Mouse (Mus musculus) heart, postnatal 0 days (tissue): Measurements from ENCODE around the gene Brsk1. TPM values are rescaled to one million over a fixed set of nuclear protein-coding genes. Genes with fewer than 3 reads are reported as not detected.

Experiments used
- ATAC-seq: fragments of 200-750 bp; cut with Nextera tagmentation; 2 replicates; pipeline ENCODE4 v1.8.0; 2017; ENCODE audit warnings: low read depth, moderate number of reproducible peaks, moderate library complexity; ENCODE audit not compliant: insufficient read depth
- DNase-seq: peaks from one replicate; pipeline ENCODE4 v3.0.0-alpha.2; 2016; ENCODE audit warnings: low spot score
- H3K27ac ChIP-seq: fragments of 300-500 bp; sonication (generic); 2 replicates; pipeline ENCODE4 v1.5.1; 2014; ENCODE audit warnings: low read depth, mild to moderate bottlenecking
- H3K27me3 ChIP-seq: fragments of 300-500 bp; sonication (generic); 2 replicates; pipeline ENCODE4 v1.6.1; 2014; ENCODE audit warnings: low read length, mixed read lengths; ENCODE audit not compliant: control insufficient read depth, insufficient read depth
- H3K36me3 ChIP-seq: fragments of 300-500 bp; sonication (generic); replicated peaks from 2 replicates; pipeline ENCODE4 v1.6.1; 2014; ENCODE audit warnings: low read length, mixed read lengths; ENCODE audit not compliant: control insufficient read depth, insufficient read depth
- H3K4me1 ChIP-seq: fragments of 300-500 bp; sonication (generic); 2 replicates; pipeline ENCODE4 v1.6.1; 2014; ENCODE audit warnings: antibody characterized with exemption; ENCODE audit not compliant: control insufficient read depth, insufficient read depth
- H3K4me2 ChIP-seq: fragments of 300-500 bp; sonication (generic); 2 replicates; pipeline ENCODE4 v1.6.1; 2014; ENCODE audit warnings: low read depth, mild to moderate bottlenecking, low read length, moderate library complexity
- H3K4me3 ChIP-seq: fragments of 300-500 bp; sonication (generic); 2 replicates; pipeline ENCODE4 v1.5.1; 2014; ENCODE audit warnings: low read depth, low read length
- H3K9ac ChIP-seq: fragments of 300-500 bp; sonication (generic); replicated peaks from 2 replicates; pipeline ENCODE4 v1.6.1; 2014; ENCODE audit warnings: low read depth, low read length, mixed read lengths
- H3K9me3 ChIP-seq: fragments of 300-500 bp; sonication (generic); replicated peaks from 2 replicates; pipeline ENCODE4 v1.6.1; 2016; ENCODE audit warnings: low read length; ENCODE audit not compliant: control insufficient read depth
- CTCF ChIP-seq: IDR thresholded peaks from 2 replicates; pipeline ENCODE4 v1.5.1; 2016; ENCODE audit warnings: antibody characterized with exemption, control low read depth, low read depth
- EP300 ChIP-seq: IDR thresholded peaks from 2 replicates; pipeline ENCODE4 v1.6.1; 2016; ENCODE audit warnings: antibody characterized with exemption, low read depth
- WGBS: fragments of 180-500 bp; shearing (Covaris S2); extraction: QIAGEN DNeasy Blood & Tissue Kit; methylation state at CpG from one replicate; pipeline ENCODE4 v1.1.7; 2014; 5-methylcytosine and 5-hydroxymethylcytosine counted together
- polyA plus RNA-seq: library from polyadenylated mRNA; unstranded; fragments of >200 nt; fragmentation: Nextera tagmentation; extraction: Ambion mirVana; gene quantifications from 2 replicates; pipeline ENCODE4 v1.2.1, GENCODE M21; 2015
- total RNA-seq: library from RNA; depleted of rRNA; stranded (reverse); fragments of >200 nt; gene quantifications from 2 replicates; pipeline ENCODE4 v1.2.3, GENCODE M21; 2014; ENCODE audit warnings: low replicate concordance

Gene Brsk1
- total and polyA plus RNA-seq, 2 experiments from 2014 or later: 0.36 to 10.9 TPM

DNA sequence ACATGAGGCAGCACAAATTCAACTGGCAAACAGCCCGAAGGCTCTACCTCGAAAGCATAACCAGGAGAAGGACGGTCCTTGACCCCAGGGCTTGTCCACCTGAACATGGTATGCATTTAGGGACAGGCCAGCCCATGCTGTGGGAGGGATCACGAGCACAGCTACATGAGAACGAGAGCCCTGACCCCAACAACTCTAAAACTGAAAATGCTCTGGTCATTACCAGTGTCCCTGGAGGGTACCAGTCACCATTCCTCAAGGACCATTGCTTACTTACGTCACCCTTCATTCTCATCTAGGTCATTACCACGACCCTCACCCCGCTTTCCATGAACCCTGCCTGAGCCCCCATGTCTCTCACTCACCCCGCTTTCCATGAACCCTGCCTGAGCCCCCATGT, 21.2 kb upstream of the Brsk1 start:
- Histone ChIP-seq H3K9me3 (no peaks in the 10 kb centered on the region), H3K27me3 (no peaks in the 10 kb centered on the region), H3K4me1 (peaks cover 6% of the 10 kb centered on the region; the same call in 1 of the 2 replicates), H3K9ac (no peak overlapping the region), H3K4me3 (no peak overlapping the region), H3K4me2 (no peak overlapping the region), H3K36me3 (peaks cover 55% of the 10 kb centered on the region), H3K27ac (no peak overlapping the region)
- DNase-seq (no peak), ATAC-seq (no peak)
- TF ChIP-seq EP300: no peak
- TF ChIP-seq CTCF: no peak
- 94% methylated on average over 9 of the region's 9 CpGs for WGBS

DNA sequence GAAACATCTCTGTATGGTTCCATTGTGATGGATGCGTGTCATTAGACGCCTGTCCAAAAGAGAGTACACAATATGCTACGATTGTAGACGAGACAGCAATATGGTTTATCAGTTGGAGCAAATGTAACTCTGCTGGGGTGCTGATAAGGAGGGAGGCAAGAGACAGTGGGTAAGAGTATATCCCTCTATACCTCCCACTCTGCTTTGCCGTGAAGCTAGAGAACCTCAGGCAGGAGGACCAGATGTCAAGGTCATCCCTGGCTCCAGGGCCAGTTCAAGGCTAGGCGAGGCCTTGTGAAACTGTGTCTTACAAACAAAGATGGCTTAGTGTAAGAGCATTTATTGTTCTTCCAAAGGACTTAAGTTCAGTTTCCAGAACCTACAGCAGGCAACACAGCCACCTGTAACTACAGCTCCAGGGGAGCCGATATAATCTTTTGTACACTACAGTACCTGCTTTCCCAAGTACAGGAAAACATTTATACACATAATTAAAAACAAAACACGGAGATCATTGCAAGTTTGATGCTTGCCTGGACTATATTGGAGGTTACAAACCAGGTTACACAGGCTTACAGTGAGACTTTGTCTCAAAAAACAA, 19.6 kb upstream of the Brsk1 start:
- no peaks in the 10 kb centered on the region for H3K27me3 ChIP-seq
- peaks cover 64% of the 10 kb centered on the region for H3K36me3 ChIP-seq
- H3K4me2 ChIP-seq: no peak overlapping the region
- no peaks in the 10 kb centered on the region for H3K9me3 ChIP-seq
- no peak overlapping the region for H3K27ac ChIP-seq
- no peak overlapping the region for H3K4me3 ChIP-seq
- 82% methylated on average over 8 of the region's 8 CpGs for WGBS
- no peak overlapping the region for H3K9ac ChIP-seq
- ATAC-seq (no peak), DNase-seq (no peak)
- H3K4me1 ChIP-seq: peaks cover 6% of the 10 kb centered on the region; the same call in 1 of the 2 replicates
- TF ChIP-seq CTCF (no peak), EP300 (no peak)

DNA sequence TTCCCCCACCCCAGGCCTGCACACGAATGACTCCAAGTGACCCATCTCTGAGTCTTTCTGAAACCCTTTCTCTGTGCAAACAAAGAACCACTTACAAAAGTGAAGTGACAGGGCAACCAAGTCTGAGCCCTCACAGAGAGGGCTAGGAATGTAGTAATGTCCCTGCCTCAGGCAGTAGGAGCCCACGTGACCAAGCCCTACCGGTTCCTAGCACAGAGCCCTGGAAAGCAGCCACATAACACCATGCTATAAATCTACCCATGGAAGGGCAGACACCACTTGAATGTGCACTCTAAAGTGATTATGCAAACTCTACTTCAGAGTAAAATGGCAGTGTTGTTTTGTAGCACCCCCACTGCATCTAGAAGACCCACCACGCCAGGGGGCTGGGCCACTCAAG, 18.4 kb upstream of the Brsk1 start:
- ATAC-seq: peak; percentile 91
- TF ChIP-seq CTCF (no peak), EP300 (no peak)
- peak overlapping the region; percentile 81 for H3K27ac ChIP-seq

DNA sequence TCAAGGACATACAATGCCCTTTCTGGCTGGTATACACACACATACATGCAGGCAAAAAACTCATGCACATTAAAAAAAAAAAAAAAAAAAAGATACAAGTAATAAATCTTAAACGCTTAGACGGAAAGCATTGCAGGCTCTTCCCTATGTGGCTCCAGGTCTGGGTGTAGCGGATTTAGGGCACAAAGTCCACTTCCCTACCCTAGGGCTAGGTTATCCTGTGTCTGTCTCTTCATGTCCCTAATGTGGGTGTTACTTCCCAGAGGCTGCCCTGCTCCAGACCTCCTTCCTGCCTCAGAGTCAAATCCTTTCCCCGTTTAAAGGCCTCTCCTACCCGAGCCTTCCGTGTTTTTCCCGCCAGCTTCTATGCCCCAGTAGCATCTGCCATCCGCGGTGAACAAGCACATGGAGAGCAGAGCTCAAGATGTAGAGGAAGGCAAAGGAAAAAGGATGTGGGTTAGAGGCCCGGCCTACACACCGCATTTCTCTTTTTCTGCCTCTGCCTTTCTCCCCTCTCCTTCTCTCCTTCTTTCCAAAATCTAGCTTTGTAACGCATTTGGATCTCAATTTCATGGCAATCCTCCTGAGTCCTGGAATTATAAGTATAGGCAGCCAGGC, 16.2 kb upstream of the Brsk1 start:
- Histone ChIP-seq H3K4me2 (no peak overlapping the region), H3K4me1 (peaks cover 6% of the 10 kb centered on the region; the same call in 1 of the 2 replicates), H3K9me3 (no peaks in the 10 kb centered on the region), H3K4me3 (no peak overlapping the region), H3K27ac (no peak overlapping the region), H3K27me3 (no peaks in the 10 kb centered on the region), H3K36me3 (peaks cover 68% of the 10 kb centered on the region), H3K9ac (no peak overlapping the region)
- TF ChIP-seq CTCF (no peak), EP300 (no peak)
- no peak for ATAC-seq
- 87% methylated on average over 12 of the region's 12 CpGs for WGBS
- DNase-seq: no peak

More for the DNA sequence above, 18.4 kb upstream of the Brsk1 start:
- no peaks in the 10 kb centered on the region for H3K9me3 ChIP-seq
- H3K27me3 ChIP-seq: no peaks in the 10 kb centered on the region
- WGBS: 59% methylated on average over 4 of the region's 4 CpGs
- no peak overlapping the region for H3K4me3 ChIP-seq
- DNase-seq: peak; percentile 69
- peaks cover 64% of the 10 kb centered on the region for H3K36me3 ChIP-seq
- H3K4me2 ChIP-seq: no peak overlapping the region
- H3K9ac ChIP-seq: no peak overlapping the region
- H3K4me1 ChIP-seq: peaks cover 6% of the 10 kb centered on the region; the same call in 1 of the 2 replicates

DNA sequence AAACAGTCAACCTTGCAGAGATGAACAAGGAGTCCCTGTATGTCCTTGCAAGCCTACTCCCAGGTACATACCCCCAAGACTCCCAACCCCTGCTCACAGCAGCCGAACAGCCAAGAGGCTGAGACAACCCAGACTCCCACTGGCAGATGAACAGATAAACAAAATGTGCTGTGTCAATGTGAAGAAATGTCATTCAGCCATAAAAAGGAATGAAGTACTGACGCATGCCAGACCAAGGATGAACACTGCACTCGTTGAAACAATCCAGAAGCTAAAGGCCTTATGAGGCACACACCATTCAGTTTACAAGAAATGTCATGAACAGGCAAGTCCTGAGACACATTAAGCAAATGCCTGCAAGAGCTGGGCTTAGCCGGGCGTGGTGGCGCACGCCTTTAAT, 15.2 kb upstream of the Brsk1 start:
- Histone ChIP-seq H3K9ac (no peak overlapping the region), H3K36me3 (peaks cover 61% of the 10 kb centered on the region), H3K9me3 (no peaks in the 10 kb centered on the region), H3K4me2 (no peak overlapping the region), H3K4me1 (peaks cover 6% of the 10 kb centered on the region; the same call in 1 of the 2 replicates), H3K27me3 (no peaks in the 10 kb centered on the region), H3K27ac (no peak overlapping the region), H3K4me3 (no peak overlapping the region)
- no peak for ATAC-seq
- TF ChIP-seq CTCF (no peak), EP300 (no peak)
- 75% methylated on average over 7 of the region's 7 CpGs for WGBS
- no peak for DNase-seq

DNA sequence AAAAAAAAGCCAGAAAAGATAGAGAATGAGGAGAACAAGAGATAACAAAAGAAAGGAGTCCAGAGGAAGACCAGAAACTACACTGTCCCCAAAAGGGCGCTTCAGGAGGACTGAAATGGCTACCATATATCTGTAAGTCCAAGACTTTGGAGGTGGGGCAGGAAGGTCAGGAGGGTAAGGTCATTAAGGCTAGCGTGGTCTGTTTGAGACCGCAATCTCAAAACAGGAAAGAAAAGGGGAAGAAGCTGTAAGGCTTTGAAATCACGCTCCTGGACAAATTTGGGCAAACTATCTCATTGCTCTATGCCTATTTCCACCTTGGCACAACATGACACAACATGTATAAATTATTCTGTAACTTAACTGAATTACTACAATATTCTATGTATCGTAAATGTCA, 7.1 kb upstream of the Brsk1 start:
- Histone ChIP-seq H3K27me3 (no peaks in the 10 kb centered on the region), H3K4me1 (peaks cover 9% of the 10 kb centered on the region), H3K4me3 (no peak overlapping the region), H3K4me2 (no peak overlapping the region), H3K36me3 (peaks cover 17% of the 10 kb centered on the region), H3K9me3 (no peaks in the 10 kb centered on the region), H3K27ac (no peak overlapping the region), H3K9ac (no peak overlapping the region)
- no peak for TF ChIP-seq EP300
- no peak for TF ChIP-seq CTCF
- WGBS: 85% methylated on average over 5 of the region's 5 CpGs
- DNase-seq (no peak), ATAC-seq (no peak)
